Mouse (Mus musculus) cerebellum, postnatal 10 days (tissue): ENCODE measurements at regions not wholly inside any gene's neighbourhood (a gene's known extent, or its start where the extent isn't known, plus 50 kb on each side); places are given as distances from the start of the nearest gene placed in this dataset.

Experiments used
- DNase-seq, 2 experiments: peaks; one replicate each; pipeline ENCODE4 v3.0.0; 2021; ENCODE audit warnings: mixed read lengths in 2 of 2

DNA sequence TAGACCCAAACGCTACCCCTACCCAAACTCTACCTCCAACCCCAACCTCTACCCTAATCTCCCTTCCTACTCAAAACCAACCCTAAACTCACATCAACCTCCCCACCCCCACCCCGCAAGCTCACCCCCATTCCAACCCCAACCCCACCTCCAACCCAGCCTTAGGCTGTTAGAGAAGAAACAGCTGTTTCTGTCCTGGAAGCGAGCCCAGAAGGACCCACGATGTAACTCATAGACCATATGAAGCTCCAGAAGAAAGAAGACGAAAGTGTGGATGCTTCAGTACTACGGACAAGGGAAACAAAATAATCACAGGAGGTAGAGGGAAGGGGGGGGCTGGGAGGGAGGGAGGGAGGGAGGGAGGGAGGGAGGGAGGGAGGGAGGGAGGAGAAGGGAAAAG lies 58.4 kb downstream of the Sox11 start:
- no peak for DNase-seq

DNA sequence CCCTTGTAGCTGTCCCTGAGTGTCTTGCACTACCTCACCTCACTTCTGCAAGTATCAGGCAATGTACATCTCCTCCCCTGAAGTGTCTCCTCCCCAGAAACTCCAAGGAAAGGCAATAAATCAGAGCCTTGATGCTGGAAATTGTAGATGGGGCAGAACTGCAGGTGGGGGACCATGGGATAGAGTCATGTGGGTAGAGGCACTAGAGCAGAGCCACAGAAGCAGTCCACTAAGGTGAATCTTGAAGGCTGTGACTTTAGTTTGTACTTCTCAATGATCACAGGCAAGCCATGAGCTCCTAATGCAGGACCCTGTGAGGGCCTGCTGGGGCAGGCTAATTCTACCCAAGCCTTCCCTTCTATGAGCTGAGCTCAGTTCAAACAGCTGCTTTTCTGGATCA lies 80.4 kb downstream of the Sox11 start:
- no peak for DNase-seq

DNA sequence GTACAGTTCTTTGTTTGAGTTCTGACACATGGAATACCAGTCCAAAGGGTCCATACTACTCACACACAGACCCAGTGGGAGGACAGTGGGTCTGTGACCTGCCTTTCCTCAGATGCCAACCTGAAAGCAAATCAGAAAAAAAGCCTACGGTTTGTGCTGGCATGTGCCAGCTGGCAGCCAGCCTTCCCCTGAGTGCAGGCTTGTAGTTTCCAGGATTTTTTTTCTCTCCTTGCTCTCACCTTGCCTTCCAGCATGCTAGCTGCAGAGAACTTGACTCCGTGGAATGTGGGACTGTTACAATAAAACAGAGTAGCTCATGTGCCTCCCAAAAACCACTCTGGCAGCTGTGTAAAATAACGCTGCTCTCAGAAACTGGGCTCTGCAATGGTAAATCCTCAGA lies 88.2 kb downstream of the Sox11 start:
- peak; percentile 75 to 84 for DNase-seq

DNA sequence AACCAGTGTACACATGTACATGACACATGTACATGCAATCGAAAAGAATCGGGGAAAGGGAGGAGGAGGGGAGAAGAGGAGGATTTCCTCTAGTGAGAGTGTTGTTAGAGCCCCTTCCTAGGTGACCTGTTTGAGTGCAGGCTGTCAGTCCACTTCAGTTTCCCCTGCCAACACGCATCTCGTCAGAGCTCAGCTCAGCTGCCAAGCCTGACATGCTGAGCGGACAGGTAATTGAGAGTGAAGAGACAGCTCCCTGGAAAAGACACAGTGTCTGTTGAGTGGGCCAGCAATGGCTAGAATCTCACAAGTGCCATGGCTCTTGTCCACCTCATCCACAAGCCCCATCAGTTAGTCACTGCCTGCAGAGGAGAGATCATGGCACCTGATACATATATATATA lies 90.9 kb downstream of the Sox11 start:
- DNase-seq = peak; percentile 66 to 81

DNA sequence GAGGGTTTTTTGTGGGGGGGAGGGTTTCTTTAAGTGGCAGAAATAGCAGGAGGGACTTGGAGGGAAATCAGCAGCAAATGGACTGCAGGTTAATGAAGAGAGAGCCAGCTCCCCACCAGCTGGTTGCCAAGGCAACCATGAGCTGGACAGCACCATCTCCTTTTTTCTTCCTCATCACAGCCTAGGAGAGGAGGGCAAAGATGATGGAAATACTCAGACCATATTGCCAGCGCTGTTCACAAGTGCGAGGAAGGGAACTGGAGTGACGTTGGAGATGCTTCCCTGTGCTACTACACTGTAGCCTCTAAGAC lies 93.9 kb downstream of the Sox11 start:
- peak; percentile 76 to 81 for DNase-seq

DNA sequence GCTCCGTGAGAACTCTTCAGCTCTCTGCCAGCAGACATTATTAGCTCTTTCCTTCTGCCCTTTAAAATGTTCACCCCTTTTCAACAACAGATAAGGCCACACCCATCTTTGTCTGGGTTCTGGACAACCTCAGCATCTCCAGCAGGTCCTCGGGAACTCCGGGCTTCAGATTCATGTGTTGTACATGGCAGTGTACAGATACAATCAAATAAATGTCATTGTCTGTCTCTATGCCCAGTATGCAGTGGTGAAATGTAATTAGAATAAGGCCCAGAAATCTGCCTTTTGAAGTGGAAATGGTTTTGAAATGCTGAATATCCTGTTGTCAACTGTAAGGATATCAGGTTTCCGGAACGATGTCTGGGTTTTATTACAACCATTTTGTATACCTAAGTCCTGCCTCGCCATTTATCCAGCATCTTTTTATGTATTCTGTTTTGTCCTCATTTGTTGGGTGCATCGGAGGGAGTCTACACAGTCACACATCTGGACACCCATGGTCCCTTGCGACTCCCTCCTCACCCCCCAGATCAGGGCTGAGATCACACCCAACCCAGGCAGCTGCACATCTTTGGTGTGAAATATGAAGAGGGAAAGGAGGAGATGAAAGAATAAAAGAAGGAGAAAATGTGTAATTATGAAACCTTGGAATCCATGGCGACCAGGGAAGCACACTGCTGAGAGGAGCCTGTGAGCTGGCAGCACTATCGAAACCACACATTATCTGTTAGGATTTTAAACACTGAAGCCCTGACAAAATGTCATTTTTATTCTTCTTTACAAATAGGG lies 94.4 kb downstream of the Sox11 start:
- DNase-seq = no peak

DNA sequence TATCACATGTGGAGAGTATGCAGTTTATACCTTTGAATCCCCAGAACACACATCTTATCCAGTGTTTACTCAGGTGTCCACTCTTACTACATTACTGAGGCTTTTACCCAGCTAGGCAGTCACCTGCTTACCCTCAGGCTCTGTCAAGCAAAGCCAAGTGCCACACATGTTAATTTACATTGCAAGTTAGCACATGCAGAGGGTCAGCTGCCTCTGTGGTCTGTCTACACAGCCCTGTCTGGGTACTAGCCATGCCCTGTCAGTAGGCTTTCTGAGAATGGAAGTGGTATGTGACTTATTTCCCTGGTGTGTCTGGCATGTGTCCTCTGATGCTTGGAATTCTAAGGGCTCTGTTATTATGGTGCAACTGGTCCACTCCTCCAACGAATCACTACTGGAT lies 106.6 kb downstream of the Sox11 start:
- no peak for DNase-seq

DNA sequence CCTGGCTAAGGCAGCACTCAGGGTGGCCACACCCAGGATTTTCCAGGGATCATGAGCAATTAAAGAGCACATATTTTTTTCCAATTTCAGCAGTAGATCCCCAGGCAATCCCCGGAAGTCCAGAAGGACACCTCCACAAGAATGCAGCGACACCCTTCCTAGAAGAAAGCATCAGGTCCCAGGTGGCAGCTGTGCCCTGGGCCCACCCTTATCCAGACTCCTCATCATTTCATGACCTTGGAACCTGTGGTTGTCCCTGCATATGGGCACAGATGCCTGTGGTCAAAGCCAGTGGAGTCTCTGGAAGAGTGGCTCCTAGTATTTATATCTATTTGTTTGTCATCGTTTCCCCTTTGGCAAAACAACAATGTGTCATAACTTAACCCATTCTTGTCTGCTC lies 120.8 kb downstream of the Sox11 start:
- DNase-seq = no peak

DNA sequence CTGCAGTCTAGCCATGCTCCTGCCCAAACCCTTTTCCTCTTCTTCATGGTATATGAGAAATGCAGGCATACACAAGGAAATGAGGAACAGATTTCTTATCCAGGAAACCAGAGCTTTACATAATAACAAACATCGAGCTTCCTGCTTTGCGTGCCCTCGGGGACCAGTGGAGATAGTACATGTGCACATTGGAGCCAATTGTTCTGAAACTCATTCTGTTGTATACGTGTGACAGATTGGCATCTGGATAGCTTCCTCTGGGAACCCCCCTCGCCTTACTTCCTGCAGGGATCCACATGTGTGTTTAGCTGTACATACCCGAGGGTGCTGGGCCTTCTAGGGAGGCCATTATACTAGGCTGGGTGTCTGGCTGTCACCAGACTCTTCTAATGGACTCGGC lies 141.2 kb downstream of the Sox11 start:
- DNase-seq = no peak

DNA sequence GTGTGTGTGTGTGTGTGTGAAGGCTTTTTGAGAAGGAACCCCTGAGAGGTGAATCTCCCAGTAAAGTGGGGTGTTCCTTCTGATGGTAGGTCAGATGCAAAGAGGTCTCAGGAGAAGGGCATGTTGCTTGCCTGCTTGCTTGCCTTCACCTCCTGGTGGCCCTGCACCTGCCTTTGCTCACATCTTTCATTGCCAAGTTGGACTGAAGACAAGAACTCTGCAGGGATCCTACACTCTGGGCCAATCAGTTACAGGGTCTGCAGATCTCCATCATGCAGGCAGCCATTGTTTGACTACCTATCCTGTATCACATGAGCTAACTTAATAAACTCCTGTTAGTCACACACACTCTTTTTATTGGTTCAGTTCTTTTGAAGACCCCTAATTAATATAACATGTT lies 148.4 kb downstream of the Sox11 start:
- peak; percentile 60 to 69 for DNase-seq

DNA sequence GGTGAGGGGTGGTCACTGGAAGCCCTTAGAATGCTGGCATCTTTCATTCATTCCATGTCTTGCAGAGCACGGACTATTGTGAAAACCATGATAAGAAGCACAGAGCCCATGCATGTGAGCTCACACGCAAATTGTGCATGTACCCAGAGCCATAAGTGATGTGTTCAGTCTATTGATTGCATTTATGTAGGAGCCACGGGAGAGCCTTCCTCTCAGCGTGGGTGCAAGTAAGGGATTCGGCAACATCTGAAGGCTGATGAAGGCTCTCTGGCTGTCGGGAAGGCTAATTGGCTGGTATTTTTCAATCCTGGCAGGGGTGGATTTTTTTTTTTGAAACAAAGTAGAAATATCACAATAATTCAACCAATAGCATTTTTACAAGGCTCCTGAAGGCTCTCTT lies 150.5 kb downstream of the Sox11 start:
- DNase-seq = no peak

DNA sequence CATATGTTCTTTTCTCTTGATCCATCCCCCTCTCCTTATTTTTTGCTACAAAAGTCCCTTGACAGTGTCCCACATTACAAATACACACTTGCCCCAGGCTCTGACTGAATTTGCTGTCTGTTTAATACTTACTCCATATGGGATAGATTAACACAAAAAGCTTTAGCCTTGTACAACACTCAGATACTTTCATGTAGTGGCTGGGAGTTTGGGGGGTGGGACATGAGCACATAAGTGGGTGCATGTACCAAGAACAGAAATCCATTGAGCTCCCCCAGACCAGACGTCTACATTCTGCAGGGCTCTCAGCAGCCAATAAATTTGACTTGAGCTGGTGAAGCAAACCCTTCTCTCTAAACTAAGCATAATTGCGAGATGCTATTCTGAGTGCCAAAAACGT lies 154.9 kb downstream of the Sox11 start:
- DNase-seq = no peak

DNA sequence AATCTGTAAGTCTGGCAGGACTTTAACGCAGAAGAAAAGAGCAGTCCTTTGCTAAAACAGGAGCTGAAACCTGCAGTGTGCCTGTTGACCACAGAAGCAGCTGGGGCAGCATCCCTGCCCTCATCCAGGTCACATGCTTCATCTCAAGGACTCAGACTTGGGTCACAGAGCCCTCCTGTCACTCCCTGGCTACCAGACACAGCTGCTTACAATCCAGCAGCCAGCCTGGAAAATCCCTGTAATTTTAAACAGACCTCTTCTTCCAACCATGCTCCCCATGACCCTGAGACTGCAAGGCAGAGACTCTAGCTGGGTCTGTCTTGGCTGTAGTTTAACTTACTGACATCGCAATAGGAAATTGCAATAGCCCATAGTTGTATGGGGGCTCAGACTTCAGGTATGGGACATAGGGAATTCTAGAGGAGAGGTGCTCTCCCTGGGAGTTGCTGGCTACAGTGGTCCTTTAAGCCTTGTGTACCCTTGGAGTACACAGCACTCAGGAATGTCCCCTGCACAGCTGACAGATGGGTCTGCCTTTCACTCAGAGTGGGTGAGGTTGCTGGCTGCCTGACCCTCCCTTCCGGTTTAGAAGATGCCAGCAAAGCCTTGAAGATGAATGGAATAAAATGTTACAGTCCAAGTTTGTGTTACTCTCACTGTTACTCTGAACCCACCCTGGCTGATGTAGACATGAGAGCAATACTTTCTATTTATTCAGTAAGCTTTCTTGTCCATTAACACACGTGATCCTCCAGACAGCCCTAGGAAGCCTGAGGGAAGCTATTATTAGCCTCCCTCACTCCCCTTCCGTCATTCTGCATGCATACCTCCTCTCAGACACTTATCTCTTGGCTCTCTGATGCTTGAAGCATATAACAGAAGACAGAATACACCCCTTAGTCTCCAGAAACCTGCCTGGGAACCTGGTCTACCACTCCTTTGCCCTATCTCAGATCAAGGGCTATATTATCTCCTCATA lies 159.7 kb downstream of the Sox11 start:
- peak; percentile 24 to 29 for DNase-seq

DNA sequence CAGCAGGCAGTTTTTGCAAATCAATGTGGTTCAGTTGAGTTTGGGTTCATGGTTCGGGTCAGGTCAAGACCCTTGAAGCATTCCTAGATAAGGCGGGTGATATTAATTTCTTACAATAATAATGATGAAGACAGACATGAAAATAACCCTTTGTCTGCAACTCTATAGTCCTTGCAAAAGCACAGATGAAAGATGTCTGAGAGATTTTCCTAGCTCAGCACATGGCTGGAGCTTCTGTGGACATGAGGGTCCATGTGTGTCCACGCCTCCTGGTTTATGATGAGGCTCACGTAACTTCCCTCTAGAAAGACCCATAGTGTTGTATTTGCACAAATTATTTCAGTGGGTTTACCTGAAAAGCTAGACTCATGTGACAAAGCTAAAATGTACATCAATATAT lies 168.8 kb downstream of the Sox11 start:
- DNase-seq = no peak

DNA sequence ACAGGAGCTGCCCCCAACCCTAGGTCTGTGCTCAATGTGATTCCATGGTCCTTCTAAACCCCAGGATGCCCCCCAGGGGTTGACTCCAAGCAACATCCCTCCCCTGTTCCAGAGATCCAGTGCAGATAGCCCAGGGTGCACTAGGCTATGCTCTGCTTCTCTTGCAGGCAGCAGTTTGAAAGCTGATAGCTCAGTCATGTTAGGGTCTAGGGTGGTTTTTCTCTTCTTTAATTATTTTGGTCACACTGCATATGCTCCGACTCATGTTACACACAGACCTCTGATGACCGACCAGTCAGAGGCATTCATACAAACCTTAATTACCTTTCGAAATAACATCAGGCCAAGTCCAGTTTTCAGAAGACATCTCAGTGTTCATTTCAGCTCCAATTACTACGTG lies 169.2 kb downstream of the Sox11 start:
- DNase-seq = no peak

DNA sequence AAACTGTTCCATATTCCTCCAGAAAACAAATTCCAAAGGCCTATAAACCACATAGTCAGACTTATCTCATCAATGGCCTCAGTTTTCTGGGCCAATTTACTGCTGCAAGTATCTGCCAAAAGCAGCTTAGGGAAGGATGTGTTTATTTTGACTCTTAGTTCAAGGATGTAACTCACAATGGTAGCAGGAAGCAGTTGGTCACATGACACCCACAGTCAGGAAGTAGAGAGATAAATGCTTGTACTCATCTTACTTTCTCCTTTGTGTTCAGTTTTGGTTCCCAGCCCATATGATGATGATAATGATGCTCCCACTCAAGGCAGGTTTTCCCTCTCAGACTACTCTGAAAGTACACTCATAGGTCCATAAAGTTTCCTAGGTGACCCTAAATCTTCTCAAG lies 170.8 kb downstream of the Sox11 start:
- no peak for DNase-seq

DNA sequence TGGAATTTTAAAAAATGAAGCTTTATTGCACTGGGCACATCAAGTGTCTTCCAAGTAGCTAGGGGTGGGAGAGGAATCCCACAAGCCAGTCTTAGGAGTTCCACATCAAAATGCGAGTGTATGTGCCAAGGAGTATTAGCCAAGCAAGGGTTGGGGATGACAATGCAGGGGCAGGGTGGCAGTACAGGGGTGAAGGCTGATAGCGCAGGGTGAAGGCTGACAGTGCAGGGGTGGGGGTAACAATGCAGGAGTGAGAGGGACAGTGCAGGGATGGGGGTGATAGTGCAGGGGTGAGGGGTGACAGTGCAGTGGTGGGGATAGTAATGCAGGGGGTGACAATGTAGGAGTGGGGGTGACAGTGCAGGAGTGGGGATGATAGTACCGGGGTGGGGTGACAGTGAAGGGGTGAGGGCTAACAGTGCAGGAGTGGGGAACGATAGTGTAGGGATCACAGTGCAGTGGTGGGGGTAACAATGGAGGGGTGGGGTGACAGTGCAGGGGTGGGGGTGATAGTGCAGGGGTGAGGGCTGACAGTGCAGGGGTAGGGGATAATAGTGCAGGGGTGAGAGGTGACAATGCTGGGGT lies 177.4 kb downstream of the Sox11 start:
- no peak for DNase-seq

DNA sequence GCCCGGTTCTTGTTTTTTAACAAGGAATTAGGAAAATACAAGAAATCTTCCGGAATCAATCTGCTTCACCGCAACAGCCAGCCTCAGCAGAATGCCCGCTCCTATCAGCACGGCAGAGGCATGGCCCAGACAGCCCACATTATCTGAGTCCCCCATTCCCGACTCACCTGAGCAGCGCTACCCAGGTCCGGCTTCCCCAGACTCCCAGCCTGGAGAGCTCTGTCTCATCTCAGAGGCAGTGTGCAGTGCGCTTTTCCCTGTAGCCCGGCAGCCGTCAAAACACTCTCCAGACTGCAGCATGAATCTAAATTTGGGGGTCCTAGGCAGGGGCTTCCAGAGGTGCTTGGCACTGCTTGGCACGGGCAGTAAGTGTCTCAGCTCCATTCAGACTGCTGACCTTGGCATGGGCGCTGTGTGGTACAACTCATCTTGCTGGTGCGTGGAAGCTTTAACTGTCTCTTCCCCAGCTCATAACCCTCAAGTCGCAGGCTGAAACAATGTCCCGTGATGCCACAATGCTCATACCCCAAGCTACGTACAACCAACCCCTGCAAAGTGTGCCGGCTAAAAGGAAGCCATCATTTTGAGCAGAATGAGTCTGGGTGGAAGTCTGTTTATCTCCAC lies 182.2 kb downstream of the Sox11 start:
- DNase-seq = no peak

DNA sequence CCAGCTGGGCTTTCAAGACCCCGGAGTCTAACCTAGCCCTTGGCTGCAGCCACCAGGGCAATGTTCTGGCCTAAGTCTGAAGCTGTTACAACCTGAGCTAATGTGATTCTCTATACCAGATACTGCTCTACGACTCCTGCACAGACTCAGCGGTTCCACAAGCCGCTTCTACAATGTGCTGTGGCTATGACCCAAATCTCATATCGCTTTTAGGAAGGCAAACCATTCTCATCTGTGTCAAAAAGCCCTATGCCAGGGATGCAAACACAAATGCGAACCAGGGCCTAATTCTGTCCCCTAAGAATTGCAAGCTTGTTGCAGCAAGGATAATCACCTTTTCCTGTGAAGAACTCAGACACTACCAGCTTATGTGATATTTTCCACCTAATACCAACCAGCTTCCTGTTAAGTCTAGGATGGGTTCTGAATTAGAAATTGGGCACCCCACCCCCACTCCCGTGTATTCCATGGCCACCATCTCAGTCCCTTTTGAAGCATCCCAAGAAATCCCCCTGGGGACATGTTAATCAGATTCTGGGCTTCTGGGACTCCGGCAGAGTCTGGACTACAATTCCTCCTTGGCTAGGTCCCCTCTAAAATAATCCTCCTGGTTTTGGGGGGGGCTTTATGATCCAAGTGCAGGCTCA lies 182.8 kb downstream of the Sox11 start:
- no peak for DNase-seq

DNA sequence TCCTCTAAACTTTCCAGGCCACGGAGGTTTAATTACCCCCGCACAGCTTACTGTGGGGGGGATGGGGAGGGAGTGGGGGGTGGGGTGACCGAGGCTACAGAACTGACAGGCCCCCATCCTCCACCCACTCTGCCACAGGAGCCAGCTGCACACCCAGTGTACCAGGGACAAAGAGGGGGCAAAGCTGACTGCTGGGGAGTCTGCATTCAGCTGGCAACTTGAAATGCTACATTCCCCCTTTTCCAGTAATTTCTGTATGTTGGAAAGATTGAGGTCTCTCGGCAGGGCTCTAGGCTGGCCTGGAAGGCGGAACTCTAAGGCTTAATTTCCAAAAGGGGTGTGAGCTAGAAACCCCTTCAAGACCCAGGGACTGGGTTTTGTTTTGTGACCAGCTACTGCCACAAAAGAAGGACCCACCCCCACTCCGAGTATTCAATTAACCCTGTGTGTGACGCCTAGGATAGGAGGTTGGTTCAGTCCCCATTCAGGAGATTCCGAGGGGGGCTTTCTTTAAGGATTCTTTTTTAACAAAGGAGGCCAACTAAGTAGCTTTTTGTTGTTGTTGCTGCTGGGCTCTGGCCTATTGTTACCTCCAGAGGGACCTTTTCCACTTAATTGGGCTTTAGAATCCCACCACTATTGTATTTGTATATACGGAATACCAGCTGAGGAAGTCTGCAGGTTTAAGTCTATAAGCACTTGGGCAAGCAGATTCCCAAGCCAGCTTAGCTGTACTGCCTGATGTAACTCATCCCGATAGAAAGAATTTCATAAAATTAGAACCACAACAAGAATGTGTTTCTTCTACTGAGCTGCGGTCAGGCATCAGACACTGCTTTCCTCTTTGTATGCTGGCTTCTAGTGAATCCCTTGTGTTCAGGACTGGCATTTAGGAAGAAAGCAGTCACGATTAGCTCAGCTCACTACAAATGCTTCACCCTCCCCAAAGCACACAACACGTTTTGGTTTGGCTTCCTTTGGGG lies 191.2 kb downstream of the Sox11 start:
- DNase-seq = no peak

DNA sequence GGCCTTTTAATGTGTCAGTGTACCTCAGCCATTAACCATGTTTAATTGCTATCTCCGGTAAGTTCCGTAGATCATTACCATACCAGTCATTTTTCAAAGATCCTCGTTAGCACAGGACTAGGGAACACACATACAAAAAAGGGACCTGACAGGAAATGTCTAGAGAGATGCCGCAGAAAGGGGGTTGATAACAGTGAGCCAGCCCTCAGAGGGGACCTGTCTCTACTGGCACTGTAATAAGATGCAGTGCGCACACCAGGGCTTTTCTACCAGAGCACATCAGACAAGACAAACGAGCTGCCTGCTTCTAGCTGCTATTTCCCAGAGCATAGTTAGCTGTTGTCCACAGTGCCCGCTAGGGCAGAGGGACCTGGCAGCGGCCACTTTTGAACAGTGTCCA lies 199.1 kb downstream of the Sox11 start:
- peak; percentile 47 to 49 for DNase-seq

DNA sequence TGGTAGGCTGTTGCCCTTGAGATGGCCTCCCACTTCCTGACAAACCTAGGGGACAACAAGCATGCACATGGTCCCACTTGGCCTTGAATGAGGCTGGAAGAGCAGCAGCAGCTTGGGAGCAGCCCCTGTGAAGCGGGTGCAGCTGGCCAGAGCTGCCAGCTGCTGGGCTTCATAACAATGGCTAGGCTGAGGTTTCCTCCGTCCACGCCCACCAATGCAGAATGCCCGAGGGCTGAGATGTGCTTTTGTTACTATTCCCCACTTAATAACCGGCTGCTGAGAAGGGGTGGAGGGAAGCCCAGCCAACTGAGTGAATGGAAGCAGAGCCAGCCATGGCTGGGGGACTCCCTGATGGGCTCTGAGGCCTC lies 202.1 kb downstream of the Sox11 start:
- DNase-seq = peak; percentile 17 to 30
